Mouse (Mus musculus) limb, embryonic 12.5 days (tissue): Measurements from ENCODE around the gene Evi5. TPM values are rescaled to one million over a fixed set of nuclear protein-coding genes. Genes with fewer than 3 reads are reported as not detected.

Experiments used
- ATAC-seq: fragments of 200-750 bp; cut with Nextera tagmentation; 2 replicates; pipeline ENCODE4 v1.8.0; 2017; ENCODE audit warnings: low read depth, moderate TSS enrichment; ENCODE audit not compliant: insufficient number of reproducible peaks, insufficient read depth, low FRiP score, low TSS enrichment
- H3K27ac ChIP-seq: fragments of 300-500 bp; sonication (generic); 2 replicates; pipeline ENCODE4 v1.5.1; 2016; ENCODE audit warnings: mild to moderate bottlenecking, moderate library complexity
- H3K27me3 ChIP-seq: fragments of 300-500 bp; sonication (generic); 2 replicates; pipeline ENCODE4 v1.6.1; 2016; ENCODE audit warnings: mild to moderate bottlenecking, moderate library complexity
- H3K36me3 ChIP-seq: fragments of 300-500 bp; sonication (generic); 2 replicates; pipeline ENCODE4 v1.6.1; 2016; ENCODE audit warnings: mild to moderate bottlenecking, moderate library complexity
- H3K4me1 ChIP-seq: fragments of 300-500 bp; sonication (generic); replicated peaks from 2 replicates; pipeline ENCODE4 v1.6.1; 2016
- H3K4me2 ChIP-seq: fragments of 300-500 bp; sonication (generic); 2 replicates; pipeline ENCODE4 v1.6.1; 2016; ENCODE audit warnings: mild to moderate bottlenecking, moderate library complexity
- H3K4me3 ChIP-seq: fragments of 300-500 bp; sonication (generic); replicated peaks from 2 replicates; pipeline ENCODE4 v1.5.1; 2016; ENCODE audit warnings: mild to moderate bottlenecking
- H3K9ac ChIP-seq: fragments of 300-500 bp; sonication (generic); replicated peaks from 2 replicates; pipeline ENCODE4 v1.6.1; 2016; ENCODE audit warnings: mild to moderate bottlenecking, moderate library complexity
- H3K9me3 ChIP-seq: fragments of 300-500 bp; sonication (generic); 2 replicates; pipeline ENCODE4 v1.6.1; 2016; ENCODE audit warnings: mild to moderate bottlenecking, moderate library complexity
- WGBS: fragments of 180-500 bp; shearing (Covaris S2); methylation state at CpG from one replicate; pipeline ENCODE4 v1.1.7; 2016; 5-methylcytosine and 5-hydroxymethylcytosine counted together
- polyA plus RNA-seq: library from polyadenylated mRNA; unstranded; fragments of >200 nt; fragmentation: Nextera tagmentation; extraction: Ambion mirVana; gene quantifications from 2 replicates; pipeline ENCODE4 v1.2.1, GENCODE M21; 2016

Evi5 gene
- polyA plus RNA-seq: 85.9 and 88.4 TPM in 2 replicates

DNA sequence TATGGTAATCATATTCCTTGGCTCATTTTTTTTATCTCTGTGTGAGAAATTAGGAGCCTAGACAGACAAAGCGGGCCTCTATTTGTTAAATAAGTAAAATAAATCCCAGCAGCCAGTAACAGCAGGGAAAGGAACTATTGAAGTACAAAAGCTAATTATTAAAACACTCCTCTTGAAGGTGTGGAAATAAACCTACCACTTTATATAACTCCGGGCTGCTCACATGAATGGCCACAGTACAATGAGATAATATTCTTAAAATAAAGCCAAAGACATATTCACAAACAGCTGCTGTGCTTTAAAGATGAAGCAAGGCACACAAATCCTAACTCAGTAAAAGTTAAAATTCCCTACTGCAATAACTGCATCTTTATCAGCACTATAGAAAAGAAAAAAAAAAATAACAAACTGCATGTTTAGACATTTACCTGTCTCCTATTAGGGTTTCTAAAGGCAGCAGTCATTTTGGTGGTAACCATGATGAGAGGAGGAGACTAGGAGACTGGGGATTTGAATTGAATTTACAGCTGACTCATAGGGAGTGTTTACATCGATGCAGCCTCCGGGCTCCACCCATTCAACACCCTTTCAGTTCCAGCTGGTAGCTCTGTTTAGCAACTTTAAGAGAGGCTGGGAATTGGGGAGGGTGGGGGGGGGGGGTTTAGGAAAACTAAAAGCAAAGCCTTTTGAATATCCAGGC is at the start of gene Evi5:
Evi5 (minus strand) TSS at position 547 of the 700 bp plus-strand sequence.
- Histone ChIP-seq H3K4me3 (no peak within 1 kb of the TSS), H3K36me3 (no peaks in the 10 kb centered on the region), H3K9me3 (no peaks in the 10 kb centered on the region), H3K9ac (no peak within 1 kb of the TSS), H3K27ac (0 out of 2 replicates have a peak within 1 kb of the TSS, but pooled peaks have one; percentile 36), H3K27me3 (peaks cover 2% of the 10 kb centered on the region; the same call in 1 of the 2 replicates), H3K4me2 (no peak within 1 kb of the TSS), H3K4me1 (peaks cover 5% of the 10 kb centered on the region; the same call in 1 of the 2 replicates)
- 41% methylated on average over 4 of the region's 4 CpGs for WGBS
- no peak for ATAC-seq

DNA sequence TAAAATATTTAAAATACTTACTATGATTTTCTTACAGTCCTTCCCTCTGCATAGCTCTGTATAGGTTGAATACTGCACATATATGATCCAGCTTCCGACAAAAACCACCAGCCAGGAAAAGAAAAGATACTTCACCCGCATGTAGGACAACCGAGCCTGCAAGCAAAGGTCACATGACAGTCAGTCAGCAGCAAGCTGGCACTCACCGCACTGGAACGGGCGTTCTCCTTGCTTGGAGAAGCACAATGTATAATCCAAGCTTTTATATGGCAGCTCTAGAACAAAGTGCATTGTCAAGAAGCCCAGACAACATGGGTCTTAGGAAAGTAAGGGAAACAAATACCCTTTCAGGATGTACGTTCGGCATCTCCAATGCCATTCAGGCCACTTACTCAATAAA is 49.7 kb upstream of the Evi5 start:
- Histone ChIP-seq H3K27ac (no peak overlapping the region), H3K9ac (no peak overlapping the region), H3K4me1 (no peaks in the 10 kb centered on the region), H3K36me3 (no peaks in the 10 kb centered on the region), H3K4me2 (no peak overlapping the region), H3K27me3 (no peaks in the 10 kb centered on the region), H3K4me3 (no peak overlapping the region), H3K9me3 (no peaks in the 10 kb centered on the region)
- 90% methylated on average over 8 of the region's 8 CpGs for WGBS
- ATAC-seq: no peak

DNA sequence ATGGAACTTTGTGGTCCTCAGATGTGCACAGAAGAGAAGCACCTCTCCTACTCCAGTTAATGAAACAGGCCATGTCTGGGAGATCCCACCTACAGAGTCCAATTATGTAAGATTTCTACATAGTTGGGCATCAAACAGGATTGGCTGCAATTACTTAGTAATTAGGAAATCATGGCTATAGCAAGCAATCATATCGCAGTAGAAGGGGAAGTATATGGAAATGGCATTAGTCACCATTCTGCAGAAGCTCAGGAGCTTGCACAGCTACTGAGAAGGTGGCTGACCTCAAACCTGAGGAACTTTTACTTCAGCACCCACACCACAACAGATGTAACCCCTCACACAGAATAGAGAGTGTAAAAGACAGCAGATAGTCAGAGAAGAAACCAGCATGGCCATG is 47.9 kb upstream of the Evi5 start:
- Histone ChIP-seq H3K27ac (no peak overlapping the region), H3K27me3 (no peaks in the 10 kb centered on the region), H3K9ac (no peak overlapping the region), H3K9me3 (no peaks in the 10 kb centered on the region), H3K4me1 (no peaks in the 10 kb centered on the region), H3K36me3 (no peaks in the 10 kb centered on the region), H3K4me3 (no peak overlapping the region), H3K4me2 (no peak overlapping the region)
- no peak for ATAC-seq
- 88% methylated on average over 1 of the region's 1 CpGs for WGBS

DNA sequence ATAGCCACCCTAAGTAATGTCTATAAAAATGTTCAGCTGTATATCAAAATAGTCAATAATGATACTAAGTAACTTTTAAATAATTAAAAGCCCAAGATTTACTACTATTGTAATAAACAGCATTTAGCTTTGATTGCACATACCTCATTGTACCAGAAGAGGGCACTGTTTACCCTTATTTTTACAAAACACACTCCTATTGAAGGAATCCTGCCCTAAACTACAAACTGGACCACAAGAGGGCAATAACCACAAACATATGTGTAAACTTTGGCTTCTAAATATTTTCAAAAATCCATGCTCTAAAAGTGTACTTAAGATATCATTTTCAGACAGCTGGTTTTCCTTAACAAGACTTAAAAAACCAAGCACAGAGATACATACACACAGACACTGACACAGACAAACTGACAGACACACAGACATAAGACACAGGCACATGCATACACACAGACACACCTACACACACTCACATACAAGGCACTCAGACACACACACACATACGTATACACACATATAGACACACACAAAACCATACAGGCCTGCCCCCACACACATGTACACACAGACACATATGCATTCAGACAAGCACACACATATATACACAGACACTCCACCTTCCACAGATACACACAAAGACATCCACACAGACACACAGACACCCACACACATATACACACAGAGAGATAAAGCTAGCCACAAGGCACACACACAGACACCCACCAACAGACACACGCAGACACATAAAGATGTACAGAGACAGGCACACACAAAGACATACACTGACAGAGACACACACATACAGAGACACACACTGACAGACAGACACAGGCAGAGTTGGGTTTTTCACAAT is 46.7 kb upstream of the Evi5 start:
- no peak overlapping the region for H3K9ac ChIP-seq
- peak overlapping the region; percentile 8; the same call in 1 of the 2 replicates for H3K27ac ChIP-seq
- no peak overlapping the region for H3K4me3 ChIP-seq
- no peaks in the 10 kb centered on the region for H3K4me1 ChIP-seq
- 74% methylated on average over 2 of the region's 2 CpGs for WGBS
- no peaks in the 10 kb centered on the region for H3K27me3 ChIP-seq
- ATAC-seq: peak; percentile 47; the same call in 1 of the 2 replicates
- H3K9me3 ChIP-seq: no peaks in the 10 kb centered on the region
- H3K36me3 ChIP-seq: no peaks in the 10 kb centered on the region
- H3K4me2 ChIP-seq: no peak overlapping the region

DNA sequence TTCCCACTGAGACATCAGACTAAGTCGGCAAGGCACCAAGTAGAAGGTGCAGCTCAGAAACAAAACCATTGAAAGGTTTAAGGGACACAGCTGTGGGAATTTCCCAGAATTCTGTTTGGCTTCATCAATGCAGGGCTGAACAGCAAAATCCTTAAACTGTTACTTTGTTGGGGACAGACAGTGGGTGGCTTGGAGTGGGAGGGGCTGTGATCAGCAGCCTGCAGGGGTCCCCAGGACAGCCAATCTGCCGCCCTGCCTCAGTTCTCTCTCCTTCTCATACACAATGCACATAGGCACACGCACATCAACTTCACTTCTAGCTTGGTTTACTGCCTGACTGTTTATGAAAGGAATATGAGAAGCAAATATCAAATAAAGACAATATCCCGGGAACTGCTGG is 40.4 kb upstream of the Evi5 start:
- H3K27me3 ChIP-seq: no peaks in the 10 kb centered on the region
- ATAC-seq: no peak

DNA sequence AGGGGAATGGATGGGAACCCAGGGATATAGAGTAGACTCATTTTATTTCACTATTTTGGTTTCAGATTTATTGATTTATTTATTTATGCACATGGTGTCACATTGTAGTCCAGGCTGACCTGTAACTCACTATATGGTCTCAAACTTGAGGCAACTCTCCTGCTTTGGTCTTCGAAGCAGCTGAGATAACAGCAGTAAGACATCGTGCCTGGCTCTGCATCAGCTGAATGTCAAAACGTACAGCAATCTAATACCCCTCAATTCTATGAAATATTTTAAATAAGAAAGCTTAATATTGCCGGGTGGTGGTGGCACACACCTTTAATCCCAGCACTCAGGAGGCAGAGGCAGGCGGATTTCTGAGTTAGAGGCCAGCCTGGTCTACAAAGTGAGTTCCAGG is 36.1 kb upstream of the Evi5 start:
- peaks cover 40% of the 10 kb centered on the region for H3K36me3 ChIP-seq

More for the DNA sequence above, 40.4 kb upstream of the Evi5 start:
- H3K4me3 ChIP-seq: no peak overlapping the region
- no peaks in the 10 kb centered on the region for H3K9me3 ChIP-seq
- 45% methylated on average over 4 of the region's 4 CpGs for WGBS
- H3K4me1 ChIP-seq: no peaks in the 10 kb centered on the region
- no peak overlapping the region for H3K27ac ChIP-seq
- no peak overlapping the region for H3K9ac ChIP-seq
- H3K36me3 ChIP-seq: no peaks in the 10 kb centered on the region
- no peak overlapping the region for H3K4me2 ChIP-seq

DNA sequence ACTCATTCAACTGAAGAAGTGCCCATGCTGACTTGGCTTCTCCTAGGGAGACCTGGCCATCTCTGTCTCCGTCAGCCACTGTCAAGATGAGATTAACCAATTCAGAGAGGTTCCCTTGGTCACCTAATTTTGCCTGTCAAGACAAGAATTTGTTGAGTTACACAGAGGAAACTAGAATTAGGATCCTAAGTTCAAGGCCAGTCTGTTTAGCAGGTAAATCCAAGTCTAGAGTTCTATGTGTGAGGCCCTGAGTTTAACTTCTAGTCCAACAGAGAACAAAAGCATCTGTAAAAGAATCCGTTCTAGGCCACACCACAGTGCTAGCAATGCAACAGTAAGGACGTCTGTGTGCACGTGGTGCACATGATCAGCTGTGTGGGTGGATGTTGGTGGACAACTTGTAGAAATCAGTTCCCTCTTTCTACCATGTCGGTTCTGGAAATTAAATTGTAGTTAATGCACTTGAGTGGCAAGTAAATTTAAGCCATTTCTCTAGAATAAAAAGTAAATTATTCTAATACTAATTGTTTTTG is 35.2 kb upstream of the Evi5 start:
- Histone ChIP-seq H3K27ac (no peak overlapping the region), H3K4me2 (no peak overlapping the region), H3K27me3 (no peaks in the 10 kb centered on the region), H3K4me1 (no peaks in the 10 kb centered on the region), H3K36me3 (peaks cover 49% of the 10 kb centered on the region), H3K4me3 (no peak overlapping the region), H3K9ac (no peak overlapping the region), H3K9me3 (no peaks in the 10 kb centered on the region)
- ATAC-seq: no peak
- WGBS: 71% methylated on average over 5 of the region's 5 CpGs

More for the DNA sequence above, 36.1 kb upstream of the Evi5 start:
- no peak for ATAC-seq
- Histone ChIP-seq H3K4me2 (no peak overlapping the region), H3K9me3 (no peaks in the 10 kb centered on the region), H3K9ac (no peak overlapping the region), H3K4me3 (no peak overlapping the region), H3K4me1 (no peaks in the 10 kb centered on the region), H3K27me3 (no peaks in the 10 kb centered on the region), H3K27ac (no peak overlapping the region)
- WGBS: 92% methylated on average over 5 of the region's 5 CpGs

DNA sequence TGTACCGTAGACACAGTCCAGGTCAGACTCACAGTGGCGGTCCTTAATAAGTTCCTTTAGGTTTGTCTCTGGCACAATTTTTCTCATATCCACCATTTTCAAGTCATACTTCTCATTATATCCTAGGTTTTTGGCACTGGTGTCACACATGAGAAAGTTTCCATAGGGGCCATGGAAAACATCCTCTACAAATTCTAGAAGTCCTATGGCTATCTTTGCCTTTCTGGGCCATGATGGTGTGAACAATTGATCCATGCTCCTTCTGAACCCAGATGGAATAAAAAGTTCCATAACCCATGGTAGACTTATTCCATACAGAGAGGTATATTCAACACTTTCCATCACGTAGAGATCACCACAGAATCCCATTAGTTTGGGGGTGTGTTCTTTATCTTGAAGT is 34.8 kb upstream of the Evi5 start:
- H3K4me2 ChIP-seq: no peak overlapping the region
- H3K4me3 ChIP-seq: no peak overlapping the region
- ATAC-seq: no peak
- WGBS: 84% methylated on average over 3 of the region's 3 CpGs
- H3K27me3 ChIP-seq: no peaks in the 10 kb centered on the region
- H3K36me3 ChIP-seq: peaks cover 54% of the 10 kb centered on the region
- H3K9me3 ChIP-seq: no peaks in the 10 kb centered on the region
- no peaks in the 10 kb centered on the region for H3K4me1 ChIP-seq
- no peak overlapping the region for H3K9ac ChIP-seq
- no peak overlapping the region for H3K27ac ChIP-seq

DNA sequence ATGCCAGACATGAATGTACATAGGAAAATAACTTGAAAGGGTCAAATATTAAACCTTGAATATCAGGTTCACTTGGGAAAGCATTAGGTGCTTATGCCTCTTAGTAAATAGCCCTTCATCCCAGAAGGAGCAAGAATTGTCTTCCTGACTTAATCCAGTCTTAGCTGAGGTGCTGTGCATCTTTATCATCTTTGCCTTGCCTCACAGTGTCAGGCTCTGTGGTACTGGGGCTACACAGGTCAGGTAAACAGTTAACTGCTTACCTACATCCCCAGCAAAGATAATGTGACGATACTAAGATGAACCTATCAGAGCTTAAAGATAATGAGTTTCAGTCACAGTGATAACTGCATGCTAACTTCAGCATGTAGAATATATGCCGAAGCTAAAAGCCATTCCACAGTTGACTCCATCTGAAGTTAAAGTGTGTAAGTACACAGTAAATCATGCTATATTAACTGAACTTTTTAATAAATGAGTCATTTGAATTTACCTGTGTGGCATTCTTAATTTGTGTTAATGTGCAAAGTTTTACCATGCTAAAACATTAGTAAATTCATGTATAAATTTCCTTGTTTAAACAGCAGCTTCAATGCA is 33.7 kb upstream of the Evi5 start:
- Histone ChIP-seq H3K27ac (no peak overlapping the region), H3K4me3 (no peak overlapping the region), H3K36me3 (peaks cover 64% of the 10 kb centered on the region), H3K4me1 (no peaks in the 10 kb centered on the region), H3K9ac (no peak overlapping the region), H3K27me3 (no peaks in the 10 kb centered on the region), H3K4me2 (no peak overlapping the region), H3K9me3 (no peaks in the 10 kb centered on the region)
- no peak for ATAC-seq
- 86% methylated on average over 2 of the region's 2 CpGs for WGBS

DNA sequence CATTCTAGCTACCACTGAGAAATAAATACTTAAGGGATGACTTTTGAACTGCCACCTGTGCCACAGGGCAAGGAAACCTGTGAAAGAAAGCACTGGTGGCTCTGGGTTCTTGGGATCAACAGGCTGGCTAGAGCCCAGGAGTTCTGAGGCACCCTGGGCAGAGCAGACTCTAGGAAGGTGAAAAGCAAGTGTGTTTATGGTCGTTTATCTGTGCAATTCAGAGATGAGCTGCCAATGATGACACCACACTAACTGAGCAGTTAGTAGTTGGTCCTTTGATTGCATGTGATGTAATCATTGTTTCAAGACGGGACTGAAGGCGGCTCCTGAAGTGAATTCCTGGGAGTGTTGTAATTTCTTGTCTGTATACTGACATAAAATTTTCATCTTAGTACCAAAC is 29.4 kb upstream of the Evi5 start:
- H3K9me3 ChIP-seq: no peaks in the 10 kb centered on the region
- H3K4me3 ChIP-seq: no peak overlapping the region
- no peak for ATAC-seq
- H3K4me2 ChIP-seq: no peak overlapping the region
- H3K27me3 ChIP-seq: no peaks in the 10 kb centered on the region
- WGBS: 82% methylated on average over 3 of the region's 3 CpGs
- H3K36me3 ChIP-seq: peaks cover 73% of the 10 kb centered on the region
- no peak overlapping the region for H3K9ac ChIP-seq
- H3K4me1 ChIP-seq: peaks cover 12% of the 10 kb centered on the region
- no peak overlapping the region for H3K27ac ChIP-seq
